Mouse (Mus musculus) liver, embryonic 15.5 days (tissue): Measurements from ENCODE around the gene Cyb5rl. TPM values are rescaled to one million over a fixed set of nuclear protein-coding genes. Genes with fewer than 3 reads are reported as not detected.
A peak's percentile ranks its signal among the peaks of the same experiment; 100 is the strongest.
"Not testable (repeated sequence)": the region's sequence is repeated elsewhere in the genome, so short reads cannot be mapped to it uniquely, and the experiment has no call there.

ENCODE experiments used
- ATAC-seq: fragments of 200-750 bp; cut with Nextera tagmentation; 2 replicates; pipeline ENCODE4 v1.8.0; 2017; ENCODE audit warnings: moderate number of reproducible peaks, mild to moderate bottlenecking, moderate library complexity; ENCODE audit not compliant: insufficient read depth
- H3K27ac ChIP-seq: fragments of 300-500 bp; sonication (generic); replicated peaks from 2 replicates; pipeline ENCODE4 v1.5.1; 2015; ENCODE audit warnings: mild to moderate bottlenecking, inconsistent platforms
- H3K27me3 ChIP-seq: fragments of 300-500 bp; sonication (generic); 2 replicates; pipeline ENCODE4 v1.6.1; 2015; ENCODE audit warnings: mild to moderate bottlenecking, inconsistent platforms
- H3K36me3 ChIP-seq: fragments of 300-500 bp; sonication (generic); replicated peaks from 2 replicates; pipeline ENCODE4 v1.6.1; 2015; ENCODE audit warnings: moderate library complexity, mild to moderate bottlenecking, inconsistent platforms
- H3K4me1 ChIP-seq: fragments of 300-500 bp; sonication (generic); replicated peaks from 2 replicates; pipeline ENCODE4 v1.6.1; 2015; ENCODE audit warnings: inconsistent platforms
- H3K4me2 ChIP-seq: fragments of 300-500 bp; sonication (generic); 2 replicates; pipeline ENCODE4 v1.6.1; 2015; ENCODE audit warnings: moderate library complexity, mild to moderate bottlenecking, inconsistent platforms
- H3K4me3 ChIP-seq: fragments of 300-500 bp; sonication (generic); replicated peaks from 2 replicates; pipeline ENCODE4 v1.5.1; 2015; ENCODE audit warnings: mild to moderate bottlenecking, inconsistent platforms
- H3K9ac ChIP-seq: fragments of 300-500 bp; sonication (generic); 2 replicates; pipeline ENCODE4 v1.6.1; 2015; ENCODE audit warnings: moderate library complexity, mild to moderate bottlenecking, inconsistent platforms
- H3K9me3 ChIP-seq: fragments of 300-500 bp; sonication (generic); replicated peaks from 2 replicates; pipeline ENCODE4 v1.6.1; 2016; ENCODE audit warnings: inconsistent platforms
- WGBS: fragments of 180-500 bp; shearing (Covaris S2); methylation state at CpG from one replicate; pipeline ENCODE4 v1.1.7; 2015; ENCODE audit warnings: mixed read lengths; ENCODE audit not compliant: insufficient replicate concordance; 5-methylcytosine and 5-hydroxymethylcytosine counted together
- polyA plus RNA-seq: library from polyadenylated mRNA; unstranded; fragments of >200 nt; fragmentation: Nextera tagmentation; extraction: Ambion mirVana; gene quantifications from 2 replicates; pipeline ENCODE4 v1.2.1, GENCODE M21; 2015

Gene Cyb5rl
- polyA plus RNA-seq, 1 experiment from 2014 or later = 1.4 TPM

DNA sequence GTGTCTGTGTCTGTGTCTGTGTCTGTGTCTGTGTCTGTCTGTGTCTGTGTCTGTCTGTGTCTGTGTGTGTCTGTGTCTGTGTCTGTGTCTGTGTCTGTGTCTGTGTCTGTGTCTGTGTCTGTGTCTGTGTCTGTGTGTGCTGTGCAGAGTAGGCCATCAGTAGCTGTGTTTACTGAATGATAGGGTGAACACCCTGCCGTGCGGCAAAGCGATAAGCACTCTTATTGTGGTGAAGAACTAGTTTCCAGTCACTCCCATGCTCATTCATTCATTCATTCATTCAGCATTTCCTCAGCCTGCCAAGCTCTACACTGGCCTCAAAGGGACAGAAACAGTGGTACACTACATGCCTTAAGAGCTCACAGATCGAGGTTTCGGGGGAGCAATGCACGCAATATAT lies 42.4 kb downstream of the Cyb5rl start:
- H3K4me3 ChIP-seq, H3K4me2 ChIP-seq, H3K9me3 ChIP-seq, H3K27ac ChIP-seq, H3K27me3 ChIP-seq, H3K9ac ChIP-seq, H3K36me3 ChIP-seq: not testable (repeated sequence)
- H3K4me1 ChIP-seq = peaks cover 14% of the 10 kb centered on the region
- 61% methylated on average over 6 of the region's 6 CpGs for WGBS
- ATAC-seq = peak; percentile 81

- Histone ChIP-seq H3K27me3 (0 out of 2 replicates have a peak, but pooled peaks cover 4% of the 10 kb centered on the region), H3K4me1 (peaks cover 6% of the 10 kb centered on the region), H3K4me2 (no peak overlapping the region), H3K4me3 (no peak overlapping the region), H3K9me3 (no peaks in the 10 kb centered on the region), H3K9ac (no peak overlapping the region), H3K36me3 (no peaks in the 10 kb centered on the region), H3K27ac (no peak overlapping the region)
- 55% methylated on average over 8 of the region's 8 CpGs for WGBS
- no peak for ATAC-seq
These were observed 47.5 kb downstream of the Cyb5rl start for GRCm38 (mm10) chr4:107114278-107114677.

DNA sequence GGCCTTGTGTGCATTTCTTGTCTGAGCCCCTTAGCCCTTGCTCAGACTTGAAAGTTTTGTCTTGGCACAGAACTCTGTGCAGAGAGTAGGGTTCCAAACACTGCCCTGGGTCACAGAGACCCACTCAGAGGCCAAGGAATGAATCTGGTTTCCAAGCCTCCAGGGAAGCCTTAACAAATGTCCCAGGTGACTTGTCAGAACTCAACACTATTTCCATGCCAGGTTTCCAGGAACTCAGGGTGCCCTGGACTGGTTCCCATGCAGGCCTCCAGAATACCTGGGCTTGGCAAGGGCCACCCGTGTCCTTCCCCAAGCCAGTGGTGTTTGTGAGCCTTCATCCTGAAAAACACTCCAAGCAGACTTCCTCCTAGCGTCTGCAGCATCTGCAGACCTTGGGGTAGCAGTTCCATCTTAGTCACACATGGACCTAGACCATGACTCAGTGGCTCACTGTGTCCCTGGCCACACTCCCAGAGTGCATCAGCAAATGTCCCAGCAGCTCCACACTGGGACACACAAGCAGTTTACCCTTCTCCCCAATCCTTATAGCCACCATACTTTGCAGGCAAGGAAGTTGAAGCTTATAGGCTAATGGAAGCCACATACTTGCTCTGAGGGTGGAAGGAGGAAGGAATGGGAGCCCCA lies 51.1 kb downstream of the Cyb5rl start:
- no peak for ATAC-seq
- Histone ChIP-seq H3K4me1 (peaks cover 11% of the 10 kb centered on the region), H3K9me3 (no peaks in the 10 kb centered on the region), H3K27me3 (0 out of 2 replicates have a peak, but pooled peaks cover 4% of the 10 kb centered on the region), H3K36me3 (no peaks in the 10 kb centered on the region), H3K9ac (no peak overlapping the region), H3K4me2 (no peak overlapping the region), H3K27ac (no peak overlapping the region), H3K4me3 (no peak overlapping the region)
- WGBS = 71% methylated on average over 2 of the region's 2 CpGs

DNA sequence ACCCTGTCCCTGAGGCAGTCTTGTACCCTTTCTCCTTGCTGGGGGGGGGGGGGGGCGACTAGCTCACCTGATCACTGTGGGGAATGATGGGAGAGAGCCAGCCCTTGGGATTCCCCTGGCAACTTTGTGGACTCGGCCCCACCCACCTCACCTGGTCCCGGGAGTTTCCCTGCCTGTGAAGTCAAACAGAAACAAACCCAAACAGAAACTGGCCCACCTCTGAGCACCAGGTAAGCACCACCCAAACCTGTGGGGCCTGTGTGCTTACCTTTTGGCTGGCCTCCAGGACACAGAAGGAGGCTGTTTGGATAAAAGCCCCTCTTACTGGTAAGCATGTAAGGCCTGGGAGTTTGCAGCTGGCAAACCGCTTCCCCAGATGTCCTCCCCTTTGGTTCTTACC lies 52.3 kb downstream of the Cyb5rl start:
- Histone ChIP-seq H3K4me1 (peaks cover 11% of the 10 kb centered on the region), H3K27me3 (0 out of 2 replicates have a peak, but pooled peaks cover 4% of the 10 kb centered on the region), H3K4me2 (no peak overlapping the region), H3K36me3 (no peaks in the 10 kb centered on the region), H3K27ac (no peak overlapping the region), H3K9me3 (no peaks in the 10 kb centered on the region), H3K4me3 (no peak overlapping the region), H3K9ac (no peak overlapping the region)
- ATAC-seq = no peak
- 55% methylated on average over 4 of the region's 4 CpGs for WGBS

GRCm38 (mm10) chr4:107120676-107121075 lies 53.9 kb downstream of the Cyb5rl start:
- Histone ChIP-seq H3K9ac (no peak overlapping the region), H3K9me3 (no peaks in the 10 kb centered on the region), H3K4me1 (peaks cover 11% of the 10 kb centered on the region), H3K4me3 (no peak overlapping the region), H3K4me2 (no peak overlapping the region), H3K27me3 (peaks cover 8% of the 10 kb centered on the region; the same call in 1 of the 2 replicates), H3K27ac (no peak overlapping the region), H3K36me3 (no peaks in the 10 kb centered on the region)
- 77% methylated on average over 6 of the region's 6 CpGs for WGBS
- no peak for ATAC-seq

DNA sequence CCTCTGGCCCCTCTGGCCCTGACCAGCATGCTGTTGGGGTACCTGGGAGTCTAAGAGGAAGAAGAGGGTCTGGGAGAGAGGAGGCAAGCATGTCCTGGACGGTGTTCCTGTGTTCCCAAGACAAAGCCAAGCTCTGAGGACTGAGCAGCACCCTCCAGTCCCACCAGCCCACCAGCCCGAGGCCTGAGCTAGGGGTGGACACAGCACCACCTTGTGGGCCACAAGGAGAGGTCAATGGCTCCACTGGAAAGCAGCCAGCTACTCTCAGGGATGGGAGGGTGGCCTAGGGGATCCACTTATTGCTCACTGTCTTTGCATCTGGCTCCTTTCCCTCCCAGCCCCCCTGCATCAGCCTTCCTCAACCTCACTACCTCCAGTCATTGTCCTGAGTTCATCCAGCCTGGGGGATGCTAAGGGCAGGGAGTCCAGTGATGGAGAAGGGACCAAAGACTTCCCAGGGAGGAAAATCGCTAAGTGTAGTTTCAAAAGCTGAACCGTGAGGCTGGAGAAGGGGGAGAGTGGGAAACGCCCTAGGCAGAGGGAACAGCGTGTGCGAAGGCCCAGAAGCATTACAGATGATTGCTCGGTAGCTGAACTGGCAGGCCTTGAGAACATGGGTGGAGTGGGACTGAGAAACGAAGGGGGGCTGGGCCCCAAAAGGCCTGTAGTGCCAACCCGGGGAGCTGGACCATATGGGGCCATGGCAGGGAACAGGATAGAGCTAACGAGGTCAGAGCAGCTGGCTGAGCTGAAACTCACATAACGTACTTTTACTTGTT lies 54.6 kb downstream of the Cyb5rl start:
- H3K4me1 ChIP-seq = peaks cover 11% of the 10 kb centered on the region
- H3K9ac ChIP-seq = no peak overlapping the region
- H3K4me3 ChIP-seq = no peak overlapping the region
- ATAC-seq = no peak
- no peaks in the 10 kb centered on the region for H3K36me3 ChIP-seq
- 59% methylated on average over 12 of the region's 12 CpGs for WGBS
- H3K9me3 ChIP-seq = no peaks in the 10 kb centered on the region
- no peak overlapping the region for H3K27ac ChIP-seq
- no peak overlapping the region for H3K4me2 ChIP-seq
- H3K27me3 ChIP-seq = peaks cover 12% of the 10 kb centered on the region; the same call in 1 of the 2 replicates

DNA sequence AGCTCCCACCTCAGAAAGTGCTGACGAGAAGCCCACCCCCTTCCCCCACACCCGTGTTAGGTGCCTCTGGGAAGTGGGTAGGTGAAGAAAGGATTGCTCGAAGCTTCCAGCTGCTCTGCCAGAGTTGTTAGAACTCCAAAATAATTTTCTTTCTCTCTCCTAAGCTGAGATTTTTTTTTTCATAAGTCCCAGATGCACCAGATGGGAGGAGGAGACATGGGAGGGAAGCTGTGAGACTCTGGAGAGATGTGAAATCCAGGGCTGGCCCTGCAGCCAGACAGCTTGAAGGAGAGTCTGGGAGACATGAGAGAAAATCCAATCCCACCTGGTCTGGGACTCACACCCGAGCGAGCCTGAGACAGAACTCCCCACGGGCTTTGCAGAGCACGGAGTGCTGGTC lies 57.6 kb downstream of the Cyb5rl start:
- no peak overlapping the region for H3K4me3 ChIP-seq
- H3K9ac ChIP-seq = no peak overlapping the region
- no peak for ATAC-seq
- H3K27ac ChIP-seq = no peak overlapping the region
- peaks cover 12% of the 10 kb centered on the region; the same call in 1 of the 2 replicates for H3K27me3 ChIP-seq
- no peaks in the 10 kb centered on the region for H3K36me3 ChIP-seq
- 52% methylated on average over 7 of the region's 7 CpGs for WGBS
- H3K4me1 ChIP-seq = peaks cover 21% of the 10 kb centered on the region
- no peak overlapping the region for H3K4me2 ChIP-seq
- no peaks in the 10 kb centered on the region for H3K9me3 ChIP-seq

GRCm38 (mm10) chr4:107125101-107125500 lies 58.3 kb downstream of the Cyb5rl start:
- Histone ChIP-seq H3K9me3 (no peaks in the 10 kb centered on the region), H3K9ac (no peak overlapping the region), H3K4me2 (no peak overlapping the region), H3K27me3 (peaks cover 12% of the 10 kb centered on the region; the same call in 1 of the 2 replicates), H3K4me1 (peaks cover 24% of the 10 kb centered on the region), H3K4me3 (no peak overlapping the region), H3K36me3 (no peaks in the 10 kb centered on the region), H3K27ac (no peak overlapping the region)
- WGBS = 43% methylated on average over 5 of the region's 5 CpGs
- no peak for ATAC-seq

GRCm38 (mm10) chr4:107126389-107126788 lies 59.6 kb downstream of the Cyb5rl start:
- WGBS = 57% methylated on average over 10 of the region's 10 CpGs
- H3K9ac ChIP-seq = no peak overlapping the region
- ATAC-seq = no peak
- H3K9me3 ChIP-seq = no peaks in the 10 kb centered on the region
- H3K4me2 ChIP-seq = no peak overlapping the region
- H3K27me3 ChIP-seq = peaks cover 12% of the 10 kb centered on the region; the same call in 1 of the 2 replicates
- peaks cover 22% of the 10 kb centered on the region for H3K4me1 ChIP-seq
- no peaks in the 10 kb centered on the region for H3K36me3 ChIP-seq
- no peak overlapping the region for H3K27ac ChIP-seq
- H3K4me3 ChIP-seq = no peak overlapping the region

GRCm38 (mm10) chr4:107126891-107127524 lies 60.2 kb downstream of the Cyb5rl start:
- ATAC-seq = no peak
- Histone ChIP-seq H3K27me3 (peaks cover 12% of the 10 kb centered on the region; the same call in 1 of the 2 replicates), H3K4me3 (no peak overlapping the region), H3K9me3 (no peaks in the 10 kb centered on the region), H3K4me1 (peaks cover 17% of the 10 kb centered on the region), H3K9ac (no peak overlapping the region), H3K36me3 (no peaks in the 10 kb centered on the region), H3K27ac (no peak overlapping the region), H3K4me2 (no peak overlapping the region)
- WGBS = 56% methylated on average over 13 of the region's 13 CpGs
